Mouse (Mus musculus) kidney, adult 2 months (tissue): ENCODE results near the gene Traf4. TPM values are rescaled to one million over a fixed set of nuclear protein-coding genes. Genes with fewer than 3 reads are reported as not detected.

ENCODE experiments used
- DNase-seq: peaks from one replicate; pipeline ENCODE4 v3.0.0; 2021
- H3K27ac ChIP-seq: fragments of 200-500 bp; 2 replicates; pipeline ENCODE4 v1.5.1; 2012; ENCODE audit warnings: low read depth, low read length, control low read depth, inconsistent platforms; ENCODE audit not compliant: insufficient read depth
- H3K27me3 ChIP-seq: fragments of 200-500 bp; replicated peaks from 2 replicates; pipeline ENCODE4 v1.6.1; 2012; ENCODE audit warnings: mild to moderate bottlenecking, moderate library complexity, low read length, inconsistent platforms; ENCODE audit not compliant: control insufficient read depth, insufficient read depth
- H3K36me3 ChIP-seq: fragments of 200-500 bp; 2 replicates; pipeline ENCODE4 v1.6.1; 2012; ENCODE audit warnings: mild to moderate bottlenecking, moderate library complexity, low read length, inconsistent platforms; ENCODE audit not compliant: control insufficient read depth, insufficient read depth
- H3K4me1 ChIP-seq: fragments of 200-500 bp; 2 replicates; pipeline ENCODE4 v1.6.1; 2011; ENCODE audit warnings: low read length; ENCODE audit not compliant: control insufficient read depth, insufficient read depth
- H3K4me3 ChIP-seq: fragments of 200-500 bp; 2 replicates; pipeline ENCODE4 v1.5.1; 2011; ENCODE audit warnings: mild to moderate bottlenecking, low read depth, low read length, control low read depth; ENCODE audit not compliant: insufficient read depth
- CTCF ChIP-seq: fragments of 200-500 bp; conservative IDR thresholded peaks from 2 replicates; pipeline ENCODE4 v1.5.1; 2011; ENCODE audit warnings: low read depth, mild to moderate bottlenecking, control low read depth, low read length, moderate library complexity, mixed read lengths; ENCODE audit not compliant: insufficient read depth, insufficient read length
- POLR2A ChIP-seq: fragments of 200-500 bp; IDR thresholded peaks from one replicate; pipeline ENCODE4 v1.6.1; 2011; ENCODE audit warnings: low read depth, low read length, control low read depth
- WGBS: fragments of 180-500 bp; shearing (Covaris S2); methylation state at CpG from one replicate; pipeline ENCODE4 v1.1.7; 2018; 5-methylcytosine and 5-hydroxymethylcytosine counted together
- polyA plus RNA-seq: library from polyadenylated mRNA; depleted of rRNA; stranded (reverse); fragments of >200 nt; gene quantifications from 2 replicates; pipeline ENCODE4 v1.2.3, GENCODE M21; 2012

Gene Traf4
- polyA plus RNA-seq, 1 experiment = 108 TPM

- WGBS = 70% methylated on average over 13 of the region's 13 CpGs
- H3K27ac ChIP-seq = no peak overlapping the region
- no peak overlapping the region for H3K4me3 ChIP-seq
- H3K27me3 ChIP-seq = no peaks in the 10 kb centered on the region
- TF ChIP-seq POLR2A = no peak
- TF ChIP-seq CTCF = no peak
- H3K36me3 ChIP-seq = no peaks in the 10 kb centered on the region; the same call in 1 of the 2 replicates
- peaks cover 3% of the 10 kb centered on the region; the same call in 1 of the 2 replicates for H3K4me1 ChIP-seq
- no peak for DNase-seq
Measured at GRCm38 (mm10) chr11:78153778-78154177, 11.6 kb downstream of the Traf4 start.

- no peak for TF ChIP-seq CTCF
- TF ChIP-seq POLR2A = no peak
- peak; percentile 76 for DNase-seq
- H3K36me3 ChIP-seq = no peaks in the 10 kb centered on the region
- WGBS = 49% methylated on average over 9 of the region's 9 CpGs
- no peak overlapping the region for H3K4me3 ChIP-seq
- peaks cover 3% of the 10 kb centered on the region; the same call in 1 of the 2 replicates for H3K4me1 ChIP-seq
- no peak overlapping the region for H3K27ac ChIP-seq
- H3K27me3 ChIP-seq = no peaks in the 10 kb centered on the region
Measured at GRCm38 (mm10) chr11:78152299-78153231, 12.8 kb downstream of the Traf4 start.

DNA sequence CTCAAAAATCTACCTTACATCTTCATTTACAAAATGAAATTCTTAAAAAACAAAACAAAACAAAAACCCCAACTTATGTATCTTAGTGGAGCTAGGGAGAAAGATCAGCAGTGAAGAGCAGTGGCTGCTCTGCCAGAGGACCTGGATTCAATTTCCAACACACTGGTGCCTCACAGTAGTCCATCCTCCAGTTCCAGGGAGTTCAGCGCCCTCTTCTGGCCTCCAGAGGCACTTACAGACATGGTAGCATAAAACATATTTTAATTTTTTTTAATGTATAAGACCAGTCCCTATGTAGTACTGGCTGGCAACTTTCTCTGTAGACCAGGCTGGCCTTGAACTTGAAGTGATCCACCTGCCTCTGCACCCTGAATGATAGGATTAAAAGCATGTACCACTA lies 14.2 kb downstream of the Traf4 start:
- H3K36me3 ChIP-seq = no peaks in the 10 kb centered on the region

GRCm38 (mm10) chr11:78146707-78147543 lies 18.5 kb downstream of the Traf4 start:
- no peak for DNase-seq
- H3K4me3 ChIP-seq = no peak overlapping the region
- no peaks in the 10 kb centered on the region for H3K36me3 ChIP-seq
- H3K27me3 ChIP-seq = no peaks in the 10 kb centered on the region
- TF ChIP-seq CTCF (no peak), POLR2A (no peak)
- peak overlapping the region; percentile 42; the same call in 1 of the 2 replicates for H3K27ac ChIP-seq
- WGBS = 78% methylated on average over 6 of the region's 6 CpGs
- peaks cover 12% of the 10 kb centered on the region for H3K4me1 ChIP-seq

More for the DNA sequence above, 14.2 kb downstream of the Traf4 start:
- no peak overlapping the region for H3K4me3 ChIP-seq
- H3K27me3 ChIP-seq = no peaks in the 10 kb centered on the region
- peaks cover 5% of the 10 kb centered on the region; the same call in 1 of the 2 replicates for H3K4me1 ChIP-seq
- H3K27ac ChIP-seq = no peak overlapping the region
- WGBS = 40% methylated on average over 1 of the region's 1 CpGs
- peak; percentile 48 for DNase-seq
- TF ChIP-seq POLR2A (no peak), CTCF (peak; percentile 80)

- DNase-seq = no peak
- WGBS = 85% methylated on average over 5 of the region's 5 CpGs
Measured at GRCm38 (mm10) chr11:78146168-78146567, 19.2 kb downstream of the Traf4 start.

DNA sequence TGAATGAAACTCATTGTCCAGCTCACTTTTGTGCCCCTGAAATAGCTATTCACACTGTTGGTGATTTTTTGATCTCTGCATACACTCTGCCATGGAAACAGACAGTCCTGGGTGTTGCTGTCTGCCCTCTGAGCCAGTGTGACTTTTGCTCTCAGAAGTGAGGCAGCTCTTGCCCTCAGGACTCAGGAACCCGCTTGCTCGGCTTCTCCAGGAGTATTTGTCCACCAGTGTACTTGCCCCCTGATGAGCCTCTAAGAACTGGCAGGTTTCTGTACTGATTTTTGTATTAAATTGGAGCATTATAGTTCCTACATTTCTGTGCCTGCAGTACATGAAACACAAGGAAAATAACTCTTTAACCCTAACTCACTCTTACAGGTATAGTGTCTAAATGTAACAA lies 21.9 kb downstream of the Traf4 start:
- DNase-seq = peak; percentile 54
- peak overlapping the region; percentile 63; the same call in 1 of the 2 replicates for H3K27ac ChIP-seq
- TF ChIP-seq CTCF (no peak), POLR2A (no peak)
- peaks cover 19% of the 10 kb centered on the region for H3K4me1 ChIP-seq
- H3K4me3 ChIP-seq = no peak overlapping the region
- H3K36me3 ChIP-seq = no peaks in the 10 kb centered on the region
- WGBS = 48% methylated on average over 2 of the region's 2 CpGs
- no peaks in the 10 kb centered on the region for H3K27me3 ChIP-seq

More at GRCm38 (mm10) chr11:78146168-78146567, 19.2 kb downstream of the Traf4 start:
- Histone ChIP-seq H3K36me3 (no peaks in the 10 kb centered on the region), H3K27ac (peak overlapping the region; percentile 42; the same call in 1 of the 2 replicates), H3K27me3 (no peaks in the 10 kb centered on the region), H3K4me3 (no peak overlapping the region), H3K4me1 (peaks cover 19% of the 10 kb centered on the region)
- TF ChIP-seq CTCF = peak; percentile 29; the same call in 1 of the 2 replicates
- no peak for TF ChIP-seq POLR2A

DNA sequence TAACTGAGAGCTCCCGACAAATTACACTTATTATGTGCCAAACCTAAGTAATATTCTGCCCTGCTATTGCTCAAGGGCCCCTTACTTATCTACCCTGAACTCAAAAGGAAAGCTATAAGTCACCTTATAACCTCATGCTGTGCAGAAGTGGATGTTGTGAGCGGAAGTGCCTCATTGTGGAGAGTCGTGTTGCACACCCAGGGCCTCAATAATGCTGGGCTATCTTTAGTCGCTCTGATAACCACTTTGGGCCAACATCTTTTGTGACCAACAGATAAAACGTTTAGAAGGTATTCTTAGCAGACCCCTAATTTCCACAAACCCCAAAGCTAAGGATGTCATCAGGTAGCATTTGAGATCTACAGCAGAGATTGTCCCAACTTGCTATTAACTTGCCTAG lies 24.7 kb downstream of the Traf4 start:
- Histone ChIP-seq H3K27ac (no peak overlapping the region), H3K4me1 (peaks cover 27% of the 10 kb centered on the region), H3K27me3 (no peaks in the 10 kb centered on the region), H3K36me3 (no peaks in the 10 kb centered on the region), H3K4me3 (no peak overlapping the region)
- 76% methylated on average over 5 of the region's 5 CpGs for WGBS
- no peak for TF ChIP-seq CTCF
- TF ChIP-seq POLR2A = no peak
- no peak for DNase-seq
